Mouse (Mus musculus): ENCODE data around the gene Ipo4.

Gene Ipo4

GRCm38 (mm10) chr14:55634874-55635522 is 759 bp downstream of the Ipo4 start:
- no peak for DNase-seq (ENCODE audit: low read depth, low spot score)

GRCm38 (mm10) chr14:55629312-55629711 is 6.4 kb downstream of the Ipo4 start:
- no peak for DNase-seq (ENCODE audit: low read depth, low spot score)

GRCm38 (mm10) chr14:55628077-55628827 is 7.5 kb downstream of the Ipo4 start:
- no peak for DNase-seq (ENCODE audit: low read depth, low spot score)

- no peak for DNase-seq (ENCODE audit: low read depth, low spot score)
These were observed 17.1 kb downstream of the Ipo4 start for GRCm38 (mm10) chr14:55618486-55619195.

GRCm38 (mm10) chr14:55617822-55618221 is 17.9 kb downstream of the Ipo4 start, which contains the start of gene Rec8:
Gene Rec8, plus strand, starts transcription at chr14:55618037.
- DNase-seq (ENCODE audit: low read depth, low spot score) = no peak

GRCm38 (mm10) chr14:55616844-55617243 is 18.9 kb downstream of the Ipo4 start:
- no peak for DNase-seq (ENCODE audit: low read depth, low spot score)

GRCm38 (mm10) chr14:55615876-55616275 is 19.9 kb downstream of the Ipo4 start:
- no peak for DNase-seq (ENCODE audit: low read depth, low spot score)

- DNase-seq (ENCODE audit: low read depth, low spot score) = no peak
These were observed 21.1 kb downstream of the Ipo4 start for GRCm38 (mm10) chr14:55614565-55615178.

GRCm38 (mm10) chr14:55613346-55613745 is 22.4 kb downstream of the Ipo4 start:
- no peak for DNase-seq (ENCODE audit: low read depth, low spot score)

GRCm38 (mm10) chr14:55608339-55608738 is 27.4 kb downstream of the Ipo4 start:
- no peak for DNase-seq (ENCODE audit: low read depth, low spot score)

GRCm38 (mm10) chr14:55605743-55606459 is 29.9 kb downstream of the Ipo4 start:
- DNase-seq (ENCODE audit: low read depth, low spot score) = no peak

GRCm38 (mm10) chr14:55604823-55605222 is 30.9 kb downstream of the Ipo4 start:
- no peak for DNase-seq (ENCODE audit: low read depth, low spot score)

- peak; percentile 79 for DNase-seq (ENCODE audit: low read depth, low spot score)
These were observed 31.9 kb downstream of the Ipo4 start for GRCm38 (mm10) chr14:55603633-55604576.

GRCm38 (mm10) chr14:55603271-55603632 is 32.5 kb downstream of the Ipo4 start, which contains the start of gene Irf9:
Gene Irf9, plus strand, starts transcription at chr14:55603571.
- DNase-seq (ENCODE audit: low read depth, low spot score) = no peak

- DNase-seq (ENCODE audit: low read depth, low spot score) = no peak
These were observed 37.0 kb downstream of the Ipo4 start for GRCm38 (mm10) chr14:55598521-55599390.

- DNase-seq (ENCODE audit: low read depth, low spot score) = no peak
These were observed 39.6 kb downstream of the Ipo4 start for GRCm38 (mm10) chr14:55596036-55596690.

GRCm38 (mm10) chr14:55592226-55592625 is 43.5 kb downstream of the Ipo4 start:
- DNase-seq (ENCODE audit: low read depth, low spot score) = no peak

- peak; percentile 90 for DNase-seq (ENCODE audit: low read depth, low spot score)
These were observed 44.3 kb downstream of the Ipo4 start, which contains the start of gene Rnf31 for GRCm38 (mm10) chr14:55591331-55591891. Gene Rnf31, plus strand, starts transcription at chr14:55591708.
